Mouse (Mus musculus) forebrain, embryonic 11.5 days (tissue): Measurements from ENCODE around the gene Ap2a1. TPM values are rescaled to one million over a fixed set of nuclear protein-coding genes. Genes with fewer than 3 reads are reported as not detected.

ENCODE experiments used
- ATAC-seq: fragments of 200-750 bp; cut with Nextera tagmentation; replicated peaks from 2 replicates; pipeline ENCODE4 v1.8.0; 2017; ENCODE audit warnings: moderate TSS enrichment; ENCODE audit not compliant: low FRiP score
- DNase-seq: peaks from one replicate; pipeline ENCODE4 v3.0.0-alpha.2; 2017; ENCODE audit warnings: low spot score
- H3K27ac ChIP-seq: fragments of 300-500 bp; sonication (generic); 2 replicates; pipeline ENCODE4 v1.5.1; 2014; ENCODE audit warnings: low read depth, low read length
- H3K27me3 ChIP-seq: fragments of 300-500 bp; sonication (generic); 2 replicates; pipeline ENCODE4 v1.6.1; 2014; ENCODE audit warnings: mild to moderate bottlenecking, low read length, mixed read lengths; ENCODE audit not compliant: control insufficient read depth, insufficient read depth
- H3K36me3 ChIP-seq: fragments of 300-500 bp; sonication (generic); 2 replicates; pipeline ENCODE4 v1.6.1; 2014; ENCODE audit warnings: mild to moderate bottlenecking, low read length, moderate library complexity, mixed read lengths; ENCODE audit not compliant: control insufficient read depth, insufficient read depth
- H3K4me1 ChIP-seq: fragments of 300-500 bp; sonication (generic); replicated peaks from 2 replicates; pipeline ENCODE4 v1.6.1; 2014; ENCODE audit warnings: low read length, mixed read lengths; ENCODE audit not compliant: control insufficient read depth, insufficient read depth
- H3K4me2 ChIP-seq: fragments of 300-500 bp; sonication (generic); 2 replicates; pipeline ENCODE4 v1.6.1; 2014; ENCODE audit warnings: low read depth, mild to moderate bottlenecking, low read length, moderate library complexity, mixed read lengths; ENCODE audit not compliant: severe bottlenecking
- H3K4me3 ChIP-seq: fragments of 300-500 bp; sonication (generic); 2 replicates; pipeline ENCODE4 v1.5.1; 2014; ENCODE audit warnings: low read depth, low read length
- H3K9ac ChIP-seq: fragments of 300-500 bp; sonication (generic); 2 replicates; pipeline ENCODE4 v1.6.1; 2014; ENCODE audit warnings: low read length
- H3K9me3 ChIP-seq: fragments of 300-500 bp; sonication (generic); 2 replicates; pipeline ENCODE4 v1.6.1; 2016; ENCODE audit warnings: low read length, mixed read lengths; ENCODE audit not compliant: control insufficient read depth
- WGBS: fragments of 180-500 bp; shearing (Covaris S2); extraction: QIAGEN DNeasy Blood & Tissue Kit; methylation state at CpG from one replicate; pipeline ENCODE4 v1.1.7; 2014; 5-methylcytosine and 5-hydroxymethylcytosine counted together
- polyA plus RNA-seq: library from polyadenylated mRNA; unstranded; fragments of >200 nt; fragmentation: Nextera tagmentation; extraction: Ambion mirVana; gene quantifications from 2 replicates; pipeline ENCODE4 v1.2.1, GENCODE M21; 2014

Ap2a1 gene
- polyA plus RNA-seq, 1 experiment from 2014 or later: 88.8 TPM

DNA sequence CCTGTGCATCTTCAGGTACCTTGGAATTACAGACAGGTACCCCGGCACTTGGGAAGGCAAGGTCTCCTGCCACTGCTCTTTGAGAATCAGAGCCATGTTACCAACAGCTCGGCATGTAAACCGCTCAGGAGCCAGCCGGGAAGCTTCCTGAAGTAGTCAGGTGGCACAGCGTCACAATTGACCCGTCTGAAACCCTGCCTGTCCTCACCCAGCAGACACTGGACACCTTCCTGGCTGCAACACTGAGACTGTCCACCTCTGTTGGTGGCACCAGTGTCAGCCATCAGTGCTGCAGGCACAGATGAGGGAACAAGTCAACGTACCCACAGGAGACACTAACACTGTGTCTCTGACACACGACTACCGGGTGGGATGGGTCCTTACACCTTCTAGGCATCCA lies 14.0 kb downstream of the Ap2a1 start:
- 94% methylated on average over 9 of the region's 9 CpGs for WGBS
- no peak overlapping the region for H3K4me2 ChIP-seq
- H3K4me1 ChIP-seq: no peaks in the 10 kb centered on the region
- ATAC-seq (no peak), DNase-seq (no peak)
- H3K9ac ChIP-seq: no peak overlapping the region
- no peaks in the 10 kb centered on the region for H3K27me3 ChIP-seq
- no peaks in the 10 kb centered on the region; the same call in 1 of the 2 replicates for H3K36me3 ChIP-seq
- no peak overlapping the region for H3K4me3 ChIP-seq
- H3K27ac ChIP-seq: no peak overlapping the region
- H3K9me3 ChIP-seq: no peaks in the 10 kb centered on the region

DNA sequence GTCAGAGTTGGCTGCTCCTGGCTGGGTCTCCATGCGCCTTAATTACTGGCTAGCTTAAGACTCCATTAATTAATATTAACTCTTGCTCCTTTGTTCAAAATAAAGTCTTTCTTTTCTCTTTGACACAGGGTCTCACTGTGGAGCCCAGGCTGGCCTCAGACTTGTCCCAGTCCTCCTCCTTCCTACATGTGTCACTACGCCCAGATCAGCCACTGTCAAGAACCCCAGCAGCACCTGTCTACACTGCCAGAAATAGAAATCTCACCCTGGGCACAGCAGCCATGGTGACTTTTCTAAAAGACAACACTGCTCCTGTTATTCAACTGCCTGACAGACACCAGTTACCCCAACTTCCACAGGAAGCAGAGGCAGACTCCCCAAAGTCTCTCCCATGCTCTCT lies 14.9 kb downstream of the Ap2a1 start:
- no peaks in the 10 kb centered on the region; the same call in 1 of the 2 replicates for H3K36me3 ChIP-seq
- WGBS: 85% methylated on average over 2 of the region's 2 CpGs
- no peaks in the 10 kb centered on the region for H3K4me1 ChIP-seq
- DNase-seq: no peak
- H3K4me3 ChIP-seq: no peak overlapping the region
- no peaks in the 10 kb centered on the region for H3K27me3 ChIP-seq
- H3K4me2 ChIP-seq: no peak overlapping the region
- no peaks in the 10 kb centered on the region for H3K9me3 ChIP-seq
- no peak overlapping the region for H3K27ac ChIP-seq
- no peak for ATAC-seq
- no peak overlapping the region for H3K9ac ChIP-seq

DNA sequence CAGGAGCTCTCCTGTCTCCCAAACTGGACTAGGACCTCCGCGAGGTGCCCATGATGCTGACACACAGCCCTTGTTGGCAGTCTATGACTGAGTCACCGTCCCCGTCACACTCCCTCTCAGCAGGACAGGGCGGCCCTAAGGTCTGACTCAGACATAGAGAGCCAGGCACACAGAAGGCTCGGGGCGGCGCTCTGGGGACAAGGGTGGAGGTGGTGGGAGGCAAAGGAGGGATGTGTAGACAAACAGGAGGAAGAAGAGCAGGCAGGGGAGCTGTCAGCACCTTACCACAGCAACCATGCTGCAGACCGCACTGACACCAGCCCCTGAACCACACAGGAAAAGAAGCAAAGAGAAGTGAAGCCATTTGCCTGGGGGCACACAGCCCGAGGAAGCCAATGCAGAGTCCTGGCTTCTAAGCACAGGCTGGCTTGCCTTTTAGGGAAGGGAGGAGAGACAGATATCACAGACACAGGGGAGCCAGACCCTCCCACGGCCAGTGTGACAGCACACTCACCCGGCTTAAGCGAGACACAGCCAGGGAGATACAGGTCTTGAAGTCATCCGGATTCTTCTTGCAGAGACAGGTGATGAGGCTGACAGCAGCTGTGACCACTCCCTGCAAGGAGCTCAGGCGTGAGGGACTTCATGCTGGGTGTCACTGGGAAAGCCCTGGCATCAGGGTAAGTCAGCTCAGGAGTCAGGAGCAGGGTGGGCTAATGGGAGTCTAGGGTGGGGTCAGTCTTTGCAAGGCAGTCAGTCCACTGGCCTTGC lies 20.4 kb downstream of the Ap2a1 start:
- 93% methylated on average over 15 of the region's 15 CpGs for WGBS
- Histone ChIP-seq H3K4me2 (no peak overlapping the region), H3K9me3 (no peaks in the 10 kb centered on the region), H3K4me1 (no peaks in the 10 kb centered on the region), H3K27ac (no peak overlapping the region), H3K4me3 (no peak overlapping the region), H3K36me3 (peaks cover 4% of the 10 kb centered on the region; the same call in 1 of the 2 replicates), H3K27me3 (no peaks in the 10 kb centered on the region), H3K9ac (no peak overlapping the region)
- ATAC-seq (no peak), DNase-seq (no peak)

DNA sequence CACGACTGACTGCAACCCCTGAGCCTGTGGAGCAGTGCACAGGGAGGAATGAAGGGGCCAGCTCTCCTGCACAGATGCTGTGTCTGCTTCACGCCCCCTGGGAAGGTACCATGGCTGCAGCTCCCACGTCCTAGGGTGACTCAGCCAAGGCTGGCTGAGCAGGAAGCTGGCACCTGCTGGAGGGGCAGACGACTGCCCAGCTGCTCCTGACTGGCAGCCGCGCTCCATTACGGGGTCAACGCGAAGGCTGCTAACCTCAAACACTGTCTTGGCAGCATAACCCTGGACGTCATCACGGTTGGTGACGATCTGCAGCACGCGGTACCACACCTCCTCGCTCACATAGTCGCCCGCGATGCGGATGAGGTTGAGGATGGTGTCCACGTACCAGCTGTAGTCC lies 23.9 kb downstream of the Ap2a1 start:
- H3K4me3 ChIP-seq: no peak overlapping the region
- no peaks in the 10 kb centered on the region for H3K9me3 ChIP-seq
- no peak overlapping the region for H3K4me2 ChIP-seq
- no peak for DNase-seq
- peaks cover 9% of the 10 kb centered on the region for H3K4me1 ChIP-seq
- 94% methylated on average over 20 of the region's 20 CpGs for WGBS
- no peak overlapping the region for H3K9ac ChIP-seq
- H3K27me3 ChIP-seq: no peaks in the 10 kb centered on the region
- no peak for ATAC-seq
- peaks cover 4% of the 10 kb centered on the region; the same call in 1 of the 2 replicates for H3K36me3 ChIP-seq
- H3K27ac ChIP-seq: no peak overlapping the region

DNA sequence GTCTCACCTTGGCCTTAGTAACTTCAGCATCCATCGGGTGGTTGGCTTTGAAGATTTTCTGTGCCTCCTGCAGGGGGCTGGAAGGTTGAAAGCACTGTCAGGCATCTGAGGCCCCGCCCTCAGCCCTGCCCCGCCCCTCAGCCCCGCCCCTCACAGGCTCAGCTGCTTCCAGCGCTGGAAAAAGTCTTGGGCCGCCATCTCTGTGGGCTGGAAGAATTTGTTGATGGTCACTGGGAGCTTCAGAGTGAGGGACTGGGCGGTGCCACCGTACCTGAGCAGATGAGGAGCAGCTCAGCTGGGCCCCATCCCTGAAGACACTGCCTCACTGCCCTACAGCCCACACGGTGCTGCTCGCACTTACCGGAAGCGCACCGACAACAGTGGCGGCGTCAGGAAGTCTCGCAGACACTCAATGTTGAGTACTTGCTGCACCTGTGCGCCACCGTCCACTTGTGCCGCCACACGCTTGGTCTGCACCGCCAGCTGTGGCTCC lies 28.0 kb downstream of the Ap2a1 start:
- Histone ChIP-seq H3K4me3 (peak overlapping the region; percentile 12; the same call in 1 of the 2 replicates), H3K27ac (peak overlapping the region; percentile 57), H3K27me3 (no peaks in the 10 kb centered on the region), H3K36me3 (peaks cover 4% of the 10 kb centered on the region; the same call in 1 of the 2 replicates), H3K4me2 (peak overlapping the region; percentile 49), H3K9ac (peak overlapping the region; percentile 37; the same call in 1 of the 2 replicates), H3K4me1 (peaks cover 13% of the 10 kb centered on the region), H3K9me3 (no peaks in the 10 kb centered on the region)
- DNase-seq (peak; percentile 90), ATAC-seq (peak; percentile 55)
- 19% methylated on average over 21 of the region's 21 CpGs for WGBS

DNA sequence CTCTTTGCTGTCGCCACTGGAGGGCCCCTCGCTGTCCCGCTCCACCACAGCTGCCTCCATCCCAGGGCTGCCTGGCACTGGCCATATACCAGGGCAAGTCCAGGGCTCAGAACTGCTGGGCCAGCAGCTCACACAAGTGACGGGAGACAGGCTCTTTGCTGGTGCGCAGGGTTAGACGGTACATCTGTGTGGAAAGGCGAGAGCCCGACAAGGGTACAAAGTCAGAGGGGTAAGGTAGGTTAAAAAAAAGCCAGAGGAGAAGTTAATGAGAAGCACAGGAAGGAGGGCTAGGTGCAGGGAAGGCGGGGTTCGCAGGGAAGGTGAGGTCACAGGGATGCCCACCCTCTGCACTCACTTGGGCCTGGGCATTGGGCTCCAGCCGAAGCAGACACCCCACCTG lies 28.7 kb downstream of the Ap2a1 start:
- H3K4me2 ChIP-seq: no peak overlapping the region
- DNase-seq: no peak
- peaks cover 4% of the 10 kb centered on the region; the same call in 1 of the 2 replicates for H3K36me3 ChIP-seq
- H3K9me3 ChIP-seq: no peaks in the 10 kb centered on the region
- no peak overlapping the region for H3K27ac ChIP-seq
- peaks cover 13% of the 10 kb centered on the region for H3K4me1 ChIP-seq
- no peak overlapping the region for H3K4me3 ChIP-seq
- H3K9ac ChIP-seq: no peak overlapping the region
- 90% methylated on average over 11 of the region's 11 CpGs for WGBS
- no peaks in the 10 kb centered on the region for H3K27me3 ChIP-seq
- ATAC-seq: no peak

DNA sequence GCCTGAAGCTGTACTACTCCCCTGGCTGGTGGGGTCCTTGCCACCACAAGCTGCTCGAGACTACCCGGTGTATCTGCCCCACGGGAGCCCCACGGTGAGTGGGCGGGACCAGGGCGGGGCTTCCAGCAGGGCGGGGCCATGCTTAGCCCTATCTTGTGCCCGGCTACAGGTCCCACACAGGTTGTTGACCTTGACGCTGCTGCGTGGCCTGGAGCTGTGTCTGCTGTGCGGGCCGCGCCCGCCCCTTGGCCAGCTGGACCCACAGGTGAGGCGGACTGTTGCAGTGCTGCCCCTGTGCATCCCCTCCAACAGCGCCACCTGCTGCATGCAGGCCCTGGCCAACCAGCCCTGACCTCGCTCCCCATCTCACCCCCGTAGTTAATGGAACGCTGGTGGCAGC lies 30.7 kb downstream of the Ap2a1 start:
- DNase-seq (no peak), ATAC-seq (no peak)
- H3K4me2 ChIP-seq: no peak overlapping the region
- no peaks in the 10 kb centered on the region for H3K9me3 ChIP-seq
- no peaks in the 10 kb centered on the region; the same call in 1 of the 2 replicates for H3K36me3 ChIP-seq
- WGBS: 38% methylated on average over 19 of the region's 19 CpGs
- no peak overlapping the region for H3K9ac ChIP-seq
- peaks cover 25% of the 10 kb centered on the region for H3K4me1 ChIP-seq
- H3K27me3 ChIP-seq: no peaks in the 10 kb centered on the region
- H3K27ac ChIP-seq: no peak overlapping the region
- no peak overlapping the region for H3K4me3 ChIP-seq

DNA sequence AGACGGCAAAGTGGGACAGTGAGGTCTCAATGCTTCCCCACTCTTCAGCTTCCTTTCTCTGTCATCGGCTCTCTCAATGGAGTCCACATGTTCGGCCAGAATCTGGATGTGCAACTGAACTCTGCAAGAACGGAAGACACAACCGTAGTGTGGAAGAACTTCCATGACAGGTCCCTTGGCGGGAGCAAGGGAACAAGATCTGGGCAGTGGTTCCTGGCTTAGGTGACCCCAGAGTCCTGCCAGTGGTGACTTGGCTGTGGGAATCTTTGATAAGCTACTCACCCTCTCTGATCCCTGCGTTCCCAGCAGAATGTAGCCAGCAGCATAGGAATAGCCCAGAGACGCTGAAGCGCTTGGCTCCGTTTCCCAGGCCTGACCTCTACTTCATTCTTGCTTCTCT lies 32.8 kb downstream of the Ap2a1 start:
- peaks cover 26% of the 10 kb centered on the region for H3K4me1 ChIP-seq
- DNase-seq (no peak), ATAC-seq (no peak)
- peak overlapping the region; percentile 85 for H3K4me2 ChIP-seq
- no peaks in the 10 kb centered on the region; the same call in 1 of the 2 replicates for H3K36me3 ChIP-seq
- no peaks in the 10 kb centered on the region for H3K9me3 ChIP-seq
- peak overlapping the region; percentile 88 for H3K27ac ChIP-seq
- no peaks in the 10 kb centered on the region for H3K27me3 ChIP-seq
- peak overlapping the region; percentile 76 for H3K9ac ChIP-seq
- WGBS: 41% methylated on average over 10 of the region's 10 CpGs
- peak overlapping the region; percentile 61 for H3K4me3 ChIP-seq
